Mouse (Mus musculus) limb, embryonic 14.5 days (tissue): ENCODE measurements around the gene Nrde2. TPM values are rescaled to one million over a fixed set of nuclear protein-coding genes. Genes with fewer than 3 reads are reported as not detected.

Source experiments
- ATAC-seq: fragments of 200-750 bp; cut with Nextera tagmentation; 2 replicates; pipeline ENCODE4 v1.8.0; 2017; ENCODE audit warnings: low read depth, moderate number of reproducible peaks, moderate TSS enrichment; ENCODE audit not compliant: low FRiP score
- DNase-seq: peaks from one replicate; pipeline ENCODE4 v3.0.0-alpha.2; 2015; ENCODE audit warnings: low spot score
- H3K27ac ChIP-seq: fragments of 300-500 bp; sonication (generic); replicated peaks from 2 replicates; pipeline ENCODE4 v1.5.1; 2014; ENCODE audit warnings: low read depth, mild to moderate bottlenecking, low read length, moderate library complexity, mixed read lengths
- H3K27me3 ChIP-seq: fragments of 300-500 bp; sonication (generic); 2 replicates; pipeline ENCODE4 v1.6.1; 2014; ENCODE audit warnings: low read length, mixed read lengths; ENCODE audit not compliant: control insufficient read depth, insufficient read depth
- H3K36me3 ChIP-seq: fragments of 300-500 bp; sonication (generic); 2 replicates; pipeline ENCODE4 v1.6.1; 2014; ENCODE audit warnings: mild to moderate bottlenecking, low read length, moderate library complexity, mixed read lengths; ENCODE audit not compliant: control insufficient read depth, insufficient read depth
- H3K4me1 ChIP-seq: fragments of 300-500 bp; sonication (generic); 2 replicates; pipeline ENCODE4 v1.6.1; 2014; ENCODE audit warnings: antibody characterized with exemption, low read length, mixed read lengths; ENCODE audit not compliant: control insufficient read depth, insufficient read depth
- H3K4me2 ChIP-seq: fragments of 300-500 bp; sonication (generic); replicated peaks from 2 replicates; pipeline ENCODE4 v1.6.1; 2014; ENCODE audit warnings: low read depth, mild to moderate bottlenecking, low read length, moderate library complexity; ENCODE audit not compliant: severe bottlenecking
- H3K4me3 ChIP-seq: fragments of 300-500 bp; sonication (generic); replicated peaks from 2 replicates; pipeline ENCODE4 v1.5.1; 2014; ENCODE audit warnings: low read length
- H3K9ac ChIP-seq: fragments of 300-500 bp; sonication (generic); 2 replicates; pipeline ENCODE4 v1.6.1; 2014; ENCODE audit warnings: mild to moderate bottlenecking, low read depth, low read length, moderate library complexity; ENCODE audit not compliant: severe bottlenecking
- H3K9me3 ChIP-seq: fragments of 300-500 bp; sonication (generic); 2 replicates; pipeline ENCODE4 v1.6.1; 2016; ENCODE audit warnings: low read length; ENCODE audit not compliant: control insufficient read depth
- POLR2A ChIP-seq: fragments of 200-500 bp; IDR thresholded peaks from 2 replicates; pipeline ENCODE4 v1.8.0; 2012; ENCODE audit warnings: inconsistent platforms, mild to moderate bottlenecking, moderate library complexity, borderline replicate concordance; ENCODE audit not compliant: insufficient read depth, insufficient read length; ENCODE audit errors: extremely low read depth
- WGBS: fragments of 180-500 bp; shearing (Covaris S2); extraction: QIAGEN DNeasy Blood & Tissue Kit; methylation state at CpG from one replicate; pipeline ENCODE4 v1.1.7; 2014; 5-methylcytosine and 5-hydroxymethylcytosine counted together
- polyA plus RNA-seq, 2 experiments: library from polyadenylated mRNA; depleted of rRNA in 1 of 2; stranded (reverse) in 1 of 2; unstranded in 1 of 2; fragments of >200 nt; fragmentation: Nextera tagmentation in 1 of 2; extraction: Ambion mirVana in 1 of 2; gene quantifications; 2 replicates each; pipeline versions ENCODE4 v1.2.1 to v1.2.3; 2012 to 2014

The Nrde2 gene
- polyA plus RNA-seq, 2 experiments = 12.4 to 13.0 TPM

- no peak for ATAC-seq
- no peaks in the 10 kb centered on the region for H3K36me3 ChIP-seq
- whole genome bisulfite sequencing = 49% methylated on average over 11 of the region's 11 CpGs
Observed at GRCm38 (mm10) chr12:100093046-100093445, 66.4 kb downstream of the Nrde2 start.

GRCm38 (mm10) chr12:100090750-100091149, 68.7 kb downstream of the Nrde2 start:
- H3K27me3 ChIP-seq = no peaks in the 10 kb centered on the region
- TF ChIP-seq POLR2A = no peak
- DNase-seq (no peak), ATAC-seq (no peak)
- no peaks in the 10 kb centered on the region for H3K4me1 ChIP-seq
- H3K36me3 ChIP-seq = no peaks in the 10 kb centered on the region
- H3K4me2 ChIP-seq = no peak overlapping the region
- H3K9me3 ChIP-seq = no peaks in the 10 kb centered on the region
- H3K9ac ChIP-seq = no peak overlapping the region
- no peak overlapping the region for H3K27ac ChIP-seq
- 86% methylated on average over 4 of the region's 4 CpGs for WGBS
- no peak overlapping the region for H3K4me3 ChIP-seq

More at GRCm38 (mm10) chr12:100093046-100093445, 66.4 kb downstream of the Nrde2 start:
- Histone ChIP-seq H3K27ac (no peak overlapping the region), H3K9me3 (no peaks in the 10 kb centered on the region), H3K4me3 (no peak overlapping the region), H3K9ac (no peak overlapping the region), H3K4me1 (no peaks in the 10 kb centered on the region), H3K4me2 (no peak overlapping the region), H3K27me3 (no peaks in the 10 kb centered on the region)
- no peak for TF ChIP-seq POLR2A
- DNase-seq = no peak

- Histone ChIP-seq H3K4me2 (no peak overlapping the region), H3K9me3 (no peaks in the 10 kb centered on the region), H3K9ac (no peak overlapping the region), H3K4me3 (no peak overlapping the region), H3K4me1 (no peaks in the 10 kb centered on the region), H3K27ac (no peak overlapping the region), H3K36me3 (no peaks in the 10 kb centered on the region), H3K27me3 (no peaks in the 10 kb centered on the region)
- ATAC-seq (no peak), DNase-seq (no peak)
- WGBS = 90% methylated on average over 5 of the region's 5 CpGs
- TF ChIP-seq POLR2A = no peak
Observed at GRCm38 (mm10) chr12:100089265-100089664, 70.2 kb downstream of the Nrde2 start.

GRCm38 (mm10) chr12:100088026-100088425, 71.4 kb downstream of the Nrde2 start:
- Histone ChIP-seq H3K9me3 (no peaks in the 10 kb centered on the region), H3K4me2 (no peak overlapping the region), H3K36me3 (no peaks in the 10 kb centered on the region), H3K27ac (no peak overlapping the region), H3K27me3 (no peaks in the 10 kb centered on the region), H3K9ac (no peak overlapping the region), H3K4me1 (no peaks in the 10 kb centered on the region; the same call in 1 of the 2 replicates), H3K4me3 (no peak overlapping the region)
- TF ChIP-seq POLR2A = no peak
- DNase-seq (no peak), ATAC-seq (no peak)
- WGBS = 85% methylated on average over 3 of the region's 3 CpGs

- ATAC-seq (no peak), DNase-seq (no peak)
- H3K9me3 ChIP-seq = no peaks in the 10 kb centered on the region
- no peak overlapping the region for H3K27ac ChIP-seq
- H3K4me3 ChIP-seq = no peak overlapping the region
- H3K9ac ChIP-seq = no peak overlapping the region
- 77% methylated on average over 8 of the region's 8 CpGs for WGBS
- H3K4me1 ChIP-seq = no peaks in the 10 kb centered on the region; the same call in 1 of the 2 replicates
- TF ChIP-seq POLR2A = no peak
- H3K27me3 ChIP-seq = no peaks in the 10 kb centered on the region
- H3K36me3 ChIP-seq = no peaks in the 10 kb centered on the region
- H3K4me2 ChIP-seq = no peak overlapping the region
Observed at GRCm38 (mm10) chr12:100079636-100080286, 79.7 kb downstream of the Nrde2 start.
